Mouse (Mus musculus) brain, embryonic 14.5 days (tissue): ENCODE measurements at regions not wholly inside any gene's neighbourhood (a gene's known extent, or its start where the extent isn't known, plus 50 kb on each side); places are given as distances from the start of the nearest gene placed in this dataset.

Source experiments
- DNase-seq: peaks from one replicate; pipeline ENCODE4 v3.0.0-alpha.2; 2011; ENCODE audit warnings: low read depth
- CTCF ChIP-seq: fragments of 200-500 bp; IDR thresholded peaks from 2 replicates; pipeline ENCODE4 v1.5.1; 2012; ENCODE audit warnings: inconsistent platforms, mild to moderate bottlenecking, moderate library complexity, borderline replicate concordance; ENCODE audit not compliant: insufficient read depth, insufficient read length; ENCODE audit errors: extremely low read depth
- POLR2A ChIP-seq: fragments of 200-500 bp; IDR thresholded peaks from 2 replicates; pipeline ENCODE4 v1.6.1; 2012; ENCODE audit warnings: mild to moderate bottlenecking, inconsistent platforms, borderline replicate concordance; ENCODE audit not compliant: poor library complexity, insufficient read depth, insufficient read length, severe bottlenecking; ENCODE audit errors: extremely low read depth

DNA sequence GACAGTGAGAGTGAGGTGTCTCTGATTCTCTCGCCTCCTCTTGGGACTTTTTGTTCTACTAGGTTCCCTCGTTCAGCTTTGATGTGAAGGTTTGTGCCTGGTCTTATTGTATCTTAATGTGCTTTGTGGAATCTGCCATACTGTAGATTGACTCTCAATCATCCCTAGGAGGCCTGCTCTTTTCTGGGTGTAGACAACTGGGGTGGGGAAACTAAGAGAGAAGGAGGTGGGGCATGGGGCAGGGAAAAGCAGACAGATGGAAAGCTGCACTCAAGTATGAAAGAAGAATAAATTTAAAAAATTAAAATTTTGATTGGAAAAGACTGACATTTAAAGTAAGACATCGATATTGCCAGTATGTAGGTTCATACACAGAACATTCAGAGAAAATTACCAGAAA is 172.0 kb upstream of the Ctso start:
- no peak for DNase-seq
- TF ChIP-seq POLR2A (no peak), CTCF (no peak)

DNA sequence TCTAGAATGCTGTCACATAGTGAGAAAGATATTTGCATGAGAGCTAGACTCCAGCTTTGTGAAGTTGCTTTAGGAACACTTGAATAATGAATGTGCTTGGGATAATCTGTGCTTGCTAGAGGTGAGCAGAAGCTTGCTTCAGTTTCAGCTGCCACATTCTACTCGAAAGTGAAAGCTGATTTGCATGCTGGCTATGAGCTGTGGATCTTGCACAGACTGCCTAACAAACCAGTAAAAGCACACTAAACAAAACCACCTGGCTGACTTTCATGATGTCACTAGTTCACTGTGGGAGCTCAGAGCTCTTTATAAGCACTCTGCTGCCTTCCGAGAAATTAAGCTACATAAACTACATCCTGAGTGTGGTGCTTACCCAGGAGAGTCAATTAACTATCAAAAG is 171.5 kb upstream of the Ctso start:
- peak; percentile 68 for DNase-seq
- TF ChIP-seq CTCF, result no peak
- no peak for TF ChIP-seq POLR2A

DNA sequence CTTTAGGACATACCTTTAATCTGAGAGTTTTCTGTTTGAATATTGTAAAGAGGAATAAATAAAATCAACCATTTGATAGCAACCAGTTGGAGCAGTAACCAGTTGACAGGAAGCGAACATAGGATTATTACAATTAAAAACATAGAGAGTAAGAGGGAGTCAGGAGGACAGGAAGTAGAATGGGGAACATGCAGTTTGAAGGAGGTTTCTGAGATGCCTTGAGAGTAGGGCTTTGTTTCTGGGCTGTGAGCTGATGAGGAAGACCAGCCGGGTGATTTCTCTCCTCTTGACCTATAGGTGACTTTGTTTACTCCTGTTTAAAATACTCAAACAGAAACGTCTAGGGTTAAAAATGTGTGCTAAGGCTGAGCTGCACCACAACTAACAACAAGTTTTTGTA is 160.6 kb upstream of the Ctso start:
- DNase-seq, result no peak
- no peak for TF ChIP-seq CTCF
- no peak for TF ChIP-seq POLR2A

DNA sequence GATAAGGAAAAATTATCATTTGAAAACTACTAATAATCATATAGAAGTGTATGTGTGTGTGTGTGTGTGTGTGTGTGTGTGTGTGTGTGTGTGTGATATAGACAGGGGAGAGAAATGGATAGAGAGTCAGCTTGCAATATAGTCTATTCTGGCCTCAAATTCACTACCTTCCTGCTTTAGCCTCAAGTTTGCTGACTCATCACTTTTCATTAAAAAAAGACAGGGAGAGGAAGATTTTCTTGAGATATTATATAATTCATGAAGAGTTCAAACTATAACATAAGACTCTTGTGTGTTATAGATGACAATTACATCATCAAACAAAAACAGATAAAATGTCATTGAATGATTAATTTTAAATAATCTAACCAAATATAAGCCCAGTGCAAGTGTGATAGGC is 159.4 kb upstream of the Ctso start:
- no peak for DNase-seq
- TF ChIP-seq CTCF (no peak), POLR2A (no peak)

DNA sequence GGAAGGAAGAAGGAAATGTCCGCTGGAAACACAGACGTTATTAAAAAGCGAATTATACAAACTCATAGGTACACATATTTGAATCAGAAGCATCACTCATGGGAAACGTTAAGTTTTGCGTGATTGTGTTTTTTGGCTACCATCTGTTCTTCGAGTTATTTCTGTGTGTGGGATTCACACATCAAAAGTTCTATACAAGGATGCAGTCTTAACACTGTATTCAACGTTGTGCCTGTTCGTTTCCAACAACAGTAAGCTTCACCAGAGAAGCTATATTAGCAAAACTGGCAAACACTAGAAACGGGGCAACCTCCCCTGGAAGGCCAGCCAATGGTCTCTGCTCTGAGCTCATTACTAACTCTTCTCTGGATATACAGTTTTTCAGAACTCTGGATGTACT is 150.3 kb upstream of the Ctso start:
- no peak for TF ChIP-seq CTCF
- peak; percentile 8 for DNase-seq

DNA sequence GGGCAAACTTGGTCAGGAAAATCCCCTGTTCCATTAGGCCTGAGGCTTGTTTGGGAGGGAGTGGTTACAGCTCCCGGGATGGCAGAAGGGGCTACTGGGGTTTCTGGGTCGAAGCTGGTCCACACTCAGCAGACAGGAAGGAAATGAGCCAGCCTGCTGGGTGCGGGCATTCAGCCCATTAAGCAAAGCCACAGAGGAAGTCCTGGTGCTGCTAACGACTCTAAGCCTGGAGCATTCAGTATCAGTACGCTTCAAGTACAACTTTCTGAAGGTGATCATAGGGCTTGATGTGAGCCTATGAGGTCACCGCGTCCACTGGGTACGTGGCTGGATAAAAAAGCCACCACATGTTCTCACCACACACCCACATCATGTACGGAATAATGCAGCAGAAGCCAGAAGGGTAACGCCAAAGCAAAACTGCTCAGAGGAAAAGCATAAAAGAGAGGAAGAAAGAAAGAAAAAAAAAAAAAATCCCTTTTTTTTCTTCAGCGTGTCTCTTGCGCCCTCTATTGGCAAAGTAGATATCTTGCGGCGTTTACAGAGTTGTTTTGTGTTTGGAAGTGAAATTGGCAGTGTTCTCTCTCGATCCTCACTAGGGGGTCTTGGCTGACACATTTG is 149.4 kb upstream of the Ctso start:
- TF ChIP-seq POLR2A (no peak), CTCF (peak; percentile 54; the same call in 1 of the 2 replicates)
- peak; percentile 84 for DNase-seq

DNA sequence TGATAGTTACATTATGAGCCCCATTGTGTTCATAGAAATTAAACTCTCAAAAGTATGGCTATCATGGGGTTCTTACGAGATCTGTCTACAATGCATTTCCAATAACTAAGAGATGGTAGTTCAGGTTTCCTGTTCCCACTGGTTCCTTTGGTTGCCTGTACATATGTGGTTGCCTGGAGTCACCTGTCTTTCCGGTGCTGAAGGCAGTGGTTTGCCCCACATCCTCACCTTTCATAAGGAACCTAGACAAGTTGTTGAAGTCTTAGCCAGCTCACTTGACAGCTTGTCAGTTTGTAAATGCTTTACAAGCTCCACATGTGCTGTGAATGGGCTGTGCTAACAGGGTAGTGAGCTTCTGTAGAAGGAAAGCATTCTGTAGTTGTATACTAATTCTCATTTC is 143.5 kb upstream of the Ctso start:
- TF ChIP-seq POLR2A, result no peak
- TF ChIP-seq CTCF, result no peak
- DNase-seq, result no peak

DNA sequence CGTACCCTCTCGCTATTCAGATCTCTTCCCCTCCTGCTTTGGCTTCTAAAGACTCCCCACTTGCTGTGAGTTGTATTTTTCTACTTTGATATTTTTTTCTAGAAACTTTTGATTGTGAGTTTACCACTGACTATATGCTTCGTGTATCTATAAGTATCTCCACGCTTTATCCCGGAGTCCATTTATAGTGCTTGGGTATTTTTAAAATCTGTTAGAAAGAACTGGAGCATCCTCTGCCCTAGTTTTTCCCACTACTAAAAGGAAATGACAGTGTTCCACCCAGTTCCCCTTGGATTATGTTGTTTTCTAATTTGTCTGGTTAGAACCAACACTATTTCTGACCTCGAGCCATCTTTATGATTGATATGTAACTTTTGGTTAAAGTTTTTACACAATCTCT is 142.7 kb upstream of the Ctso start:
- TF ChIP-seq CTCF, result no peak
- no peak for TF ChIP-seq POLR2A
- no peak for DNase-seq

DNA sequence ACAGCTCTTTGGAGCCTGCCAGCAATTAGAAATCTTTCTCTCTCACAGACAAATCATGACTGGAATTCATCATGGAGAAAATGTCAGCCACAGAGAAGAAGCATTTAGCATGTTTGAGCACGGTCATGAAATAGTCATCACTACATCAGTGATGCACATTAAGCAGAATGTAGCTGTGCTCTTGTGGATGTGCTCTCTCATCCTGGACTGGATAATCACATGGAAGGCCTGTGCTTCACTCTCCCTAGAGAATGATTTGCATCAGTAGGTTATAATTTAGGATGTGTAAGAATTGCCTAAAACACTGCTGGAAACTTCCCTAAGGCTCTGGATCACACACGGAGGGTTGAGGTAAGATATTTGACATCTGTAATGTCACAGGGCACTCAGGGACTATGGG is 130.3 kb upstream of the Ctso start:
- TF ChIP-seq CTCF (no peak), POLR2A (no peak)
- peak; percentile 28 for DNase-seq

DNA sequence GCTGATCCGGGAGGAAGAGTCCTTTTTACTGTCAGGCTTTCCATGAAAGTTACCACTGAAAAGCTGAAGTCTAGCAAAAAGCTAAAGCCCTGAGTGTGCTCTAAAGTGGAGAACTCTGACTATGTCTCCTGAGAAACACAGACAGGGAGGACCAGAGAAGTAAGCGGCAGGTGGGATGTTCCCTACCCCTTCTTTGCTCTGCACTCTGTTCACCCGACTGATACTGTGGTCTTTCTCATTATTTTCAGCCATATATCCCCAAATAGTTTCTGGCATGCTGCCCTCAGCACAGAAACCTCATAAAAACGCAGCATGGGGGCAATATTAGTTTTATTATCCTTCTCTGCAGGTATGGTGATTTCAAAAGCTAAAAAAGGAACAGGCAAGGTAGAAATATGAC is 126.7 kb upstream of the Ctso start:
- DNase-seq, result no peak
- TF ChIP-seq CTCF, result no peak
- no peak for TF ChIP-seq POLR2A

DNA sequence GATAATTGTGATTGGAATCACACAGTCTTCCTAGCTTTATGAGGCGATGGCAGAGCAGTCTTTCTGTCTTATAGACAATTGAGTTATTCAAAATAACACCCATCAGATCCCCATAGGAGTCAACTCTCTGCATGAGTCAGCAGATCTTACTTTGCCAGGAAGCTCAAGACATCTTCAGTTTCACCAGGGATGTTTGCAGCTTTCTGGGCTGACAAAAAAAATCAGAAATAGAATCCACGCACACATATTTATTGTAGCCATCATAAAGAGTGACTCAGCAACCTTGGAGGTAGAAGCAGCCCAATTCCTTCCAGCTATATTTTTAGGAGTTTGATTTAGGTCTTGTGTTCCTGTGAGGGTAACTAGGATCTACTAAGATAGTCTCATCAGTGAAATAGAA is 122.8 kb upstream of the Ctso start:
- TF ChIP-seq CTCF, result no peak
- TF ChIP-seq POLR2A, result no peak
- DNase-seq, result no peak

DNA sequence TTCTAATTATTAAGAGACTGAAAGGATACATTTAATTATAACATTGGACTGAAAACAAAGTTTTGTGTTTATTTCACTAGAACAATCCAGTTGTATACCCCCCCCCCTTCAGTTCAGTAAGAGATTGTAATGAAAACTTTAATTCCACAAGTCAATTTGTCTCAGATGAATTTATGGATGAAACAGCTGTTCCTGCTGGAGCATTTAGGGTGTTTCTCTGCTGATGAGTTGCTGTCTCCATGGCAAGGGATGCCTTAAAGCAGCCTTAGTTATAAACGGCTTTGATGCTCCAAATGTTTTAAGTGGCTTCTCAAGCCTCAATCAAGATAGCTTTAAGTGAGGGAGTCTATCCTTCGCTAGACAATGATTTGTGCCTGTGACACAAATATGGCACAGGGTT is 112.1 kb upstream of the Ctso start:
- no peak for DNase-seq
- TF ChIP-seq CTCF (no peak), POLR2A (no peak)

DNA sequence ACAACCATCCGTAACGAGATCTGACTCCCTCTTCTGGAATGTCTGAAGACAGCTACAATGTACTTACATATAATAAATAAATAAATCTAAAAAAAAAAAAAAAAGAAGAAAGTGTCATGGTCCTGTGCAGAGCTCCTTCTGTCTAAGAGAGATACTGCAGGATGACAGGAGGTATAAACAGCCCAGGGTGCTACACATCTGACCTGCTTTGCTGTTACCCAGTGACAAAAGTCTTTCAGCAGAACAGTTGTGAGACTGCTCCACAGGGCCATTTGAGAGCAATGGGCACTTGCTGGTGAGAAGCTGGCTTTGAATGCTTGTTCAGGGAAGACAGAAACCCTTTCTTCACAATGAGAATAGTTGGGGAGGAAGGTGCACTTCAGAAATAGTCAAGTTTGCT is 102.9 kb upstream of the Ctso start:
- DNase-seq, result peak; percentile 51
- TF ChIP-seq POLR2A, result no peak
- no peak for TF ChIP-seq CTCF

DNA sequence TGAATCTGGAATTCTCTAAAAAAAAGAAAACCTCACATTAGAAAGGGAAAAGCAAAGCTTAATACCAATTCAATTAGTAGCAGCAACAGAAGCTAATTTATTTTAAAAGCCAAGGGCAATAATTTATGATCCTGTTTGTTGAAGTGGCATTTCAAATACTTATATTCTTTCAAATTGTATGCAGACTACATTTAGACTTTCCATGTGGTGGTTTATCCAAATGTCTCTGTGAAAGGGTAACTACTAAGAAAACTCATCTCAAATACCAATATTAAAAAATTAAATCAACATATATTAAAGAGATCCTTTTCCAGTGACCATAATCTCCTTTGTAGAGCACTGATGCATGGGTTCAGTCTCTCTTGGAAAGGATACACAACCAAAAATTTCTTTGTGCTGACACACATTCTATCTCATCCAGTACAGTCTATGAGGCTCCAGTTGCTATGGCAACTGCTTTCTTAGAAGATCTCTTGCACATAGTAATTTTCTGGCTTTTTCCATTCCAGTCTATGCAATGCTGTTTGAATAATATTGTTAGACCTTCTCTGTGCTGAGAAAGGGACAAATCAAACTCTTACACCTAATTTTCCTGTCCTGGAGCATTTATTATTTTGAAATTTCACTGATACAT is 102.3 kb upstream of the Ctso start:
- DNase-seq, result peak; percentile 91
- no peak for TF ChIP-seq POLR2A
- no peak for TF ChIP-seq CTCF
